Mouse (Mus musculus): Measurements from ENCODE around the gene Sec24d.

Sec24d gene

DNA sequence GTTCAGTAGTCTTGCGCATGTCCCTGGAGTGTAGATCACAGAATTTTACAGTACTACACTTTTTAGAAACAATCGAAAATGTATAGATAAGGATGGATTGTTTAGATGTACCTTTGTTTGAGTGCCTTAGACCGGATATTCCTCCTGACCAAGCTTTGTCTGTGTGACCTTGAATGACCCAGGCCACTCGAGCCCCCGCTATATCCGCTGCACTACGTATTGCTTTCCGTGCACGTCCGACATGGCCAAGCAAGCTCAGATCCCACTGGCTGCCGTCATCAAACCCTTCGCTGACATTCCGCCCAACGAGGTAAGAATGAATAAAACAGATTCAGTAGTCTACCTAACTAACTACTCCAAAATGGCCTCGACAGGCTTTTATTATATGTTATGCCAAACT, 38.4 kb downstream of the Sec24d start:
- WGBS, result 94% methylated on average over 15 of the region's 15 CpGs

DNA sequence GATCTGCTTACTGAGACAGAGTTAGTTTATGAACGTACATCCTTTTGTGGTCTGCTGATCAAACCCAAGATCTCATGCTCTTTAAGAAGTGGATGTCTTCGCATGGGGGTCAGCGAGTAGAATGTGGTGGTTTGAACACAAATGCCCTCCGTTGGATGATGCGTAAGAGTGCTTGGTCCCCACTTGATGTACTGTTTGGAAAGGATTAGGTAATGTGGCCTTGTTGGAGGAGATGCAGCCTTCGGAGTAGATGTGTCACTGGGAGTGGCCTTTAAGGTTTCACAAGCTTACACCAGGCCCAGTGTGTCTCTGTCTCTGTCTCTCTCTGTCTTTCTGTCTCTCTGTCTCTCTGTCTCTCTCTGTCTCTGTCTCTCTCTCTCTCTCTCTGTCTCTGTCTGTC, 40.2 kb downstream of the Sec24d start:
- WGBS, result 98% methylated on average over 6 of the region's 6 CpGs

DNA sequence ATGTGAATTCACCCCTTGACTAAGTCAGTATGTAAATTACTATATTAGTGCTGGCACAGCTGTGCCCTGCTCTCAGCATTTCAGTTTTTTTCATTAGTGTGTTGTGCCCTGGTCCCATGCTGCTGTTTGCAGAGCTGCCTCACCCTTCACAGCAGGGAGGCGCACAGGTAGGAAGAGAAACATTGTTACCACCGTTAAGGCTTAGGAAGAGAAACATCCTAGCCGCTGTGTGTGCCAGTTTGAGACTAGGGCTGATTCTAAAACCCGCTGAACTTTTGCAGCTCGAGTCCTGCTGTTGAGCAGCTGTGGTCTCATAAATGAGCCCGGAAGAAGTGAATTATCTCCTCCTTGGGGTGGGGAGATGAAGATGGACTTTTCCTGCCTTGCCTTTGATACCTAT, 41.9 kb downstream of the Sec24d start:
- 82% methylated on average over 6 of the region's 6 CpGs for WGBS

DNA sequence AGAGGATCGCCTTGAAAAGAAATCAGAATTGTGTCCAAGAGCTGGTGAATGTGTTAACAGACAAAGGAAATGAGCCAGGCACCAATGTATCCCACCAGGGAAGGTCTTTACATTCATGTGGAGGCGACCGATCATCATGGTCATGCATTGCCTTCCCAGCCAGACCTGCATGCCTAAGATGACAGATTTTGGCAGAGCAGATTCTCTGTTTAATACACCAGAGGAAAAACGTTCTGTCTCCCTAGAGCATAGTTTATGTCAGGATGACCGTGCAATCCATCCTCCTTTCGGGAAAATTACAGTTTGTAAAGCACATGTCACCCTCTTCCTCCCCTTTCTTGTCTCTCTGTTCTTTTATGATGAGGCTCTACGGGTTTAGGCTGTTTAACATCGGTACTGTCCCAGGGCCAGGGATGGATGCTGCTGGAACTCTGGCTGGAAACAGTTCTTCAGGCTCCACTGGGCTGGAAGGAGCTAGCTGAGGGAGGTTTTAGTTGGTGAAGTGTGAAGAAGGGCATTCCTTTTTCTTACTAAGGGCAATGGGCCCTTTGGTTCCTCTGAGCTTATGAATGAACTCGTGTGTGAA, 45.3 kb downstream of the Sec24d start:
- WGBS, result 89% methylated on average over 9 of the region's 9 CpGs

DNA sequence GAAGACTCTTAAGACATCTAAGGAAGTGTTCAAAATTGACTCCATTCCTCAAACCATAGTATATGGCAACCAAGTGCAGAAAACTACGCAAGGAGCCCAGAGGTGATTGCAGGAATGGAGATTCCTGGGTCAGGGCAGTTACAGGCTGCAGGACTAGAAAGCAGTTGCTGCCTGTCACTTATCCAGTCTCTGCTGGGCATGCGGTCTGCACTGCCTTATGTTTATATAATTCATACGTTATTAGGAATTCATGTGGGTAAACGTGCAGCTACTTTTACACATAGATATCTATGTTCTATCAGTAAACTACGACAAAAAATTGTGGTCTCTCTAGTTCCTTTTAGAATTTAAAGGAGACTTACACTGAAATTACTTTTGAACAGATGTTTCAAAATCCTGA, 46.2 kb downstream of the Sec24d start:
- WGBS, result 81% methylated on average over 5 of the region's 5 CpGs

DNA sequence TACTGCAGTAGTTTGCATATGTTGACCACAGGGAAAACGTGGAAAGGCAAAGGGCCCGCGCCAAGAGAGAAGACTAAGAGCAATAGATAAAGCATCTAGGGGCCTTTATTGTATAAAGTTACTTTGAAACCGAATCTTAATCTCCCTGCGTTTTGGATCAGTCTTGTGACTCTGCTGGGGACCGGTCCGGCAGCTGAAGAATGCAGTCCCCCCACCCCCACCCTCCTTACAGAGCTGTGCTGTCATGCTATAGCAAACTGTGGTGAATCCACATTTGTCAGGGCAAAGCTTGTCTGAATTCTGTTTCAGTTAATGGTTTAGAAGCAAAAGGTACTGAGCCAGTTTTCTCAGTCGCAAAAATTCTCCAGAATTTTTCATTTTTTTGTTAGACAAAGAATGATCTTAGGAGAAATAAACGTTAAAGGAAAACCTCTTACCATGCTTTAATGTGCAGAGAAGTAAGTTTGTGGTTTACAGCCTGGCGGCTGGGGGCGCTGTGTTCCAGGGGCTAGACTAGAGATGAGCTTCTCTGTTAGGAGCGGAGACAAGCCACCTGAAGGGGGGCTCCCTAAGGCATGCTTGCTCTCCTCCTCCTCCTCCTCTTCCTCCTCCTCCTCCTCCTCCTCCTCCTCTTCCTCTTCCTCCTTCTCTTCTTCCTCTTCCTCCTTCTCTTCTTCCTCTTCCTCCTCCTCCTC, 46.8 kb downstream of the Sec24d start:
- WGBS, result 64% methylated on average over 12 of the region's 12 CpGs

DNA sequence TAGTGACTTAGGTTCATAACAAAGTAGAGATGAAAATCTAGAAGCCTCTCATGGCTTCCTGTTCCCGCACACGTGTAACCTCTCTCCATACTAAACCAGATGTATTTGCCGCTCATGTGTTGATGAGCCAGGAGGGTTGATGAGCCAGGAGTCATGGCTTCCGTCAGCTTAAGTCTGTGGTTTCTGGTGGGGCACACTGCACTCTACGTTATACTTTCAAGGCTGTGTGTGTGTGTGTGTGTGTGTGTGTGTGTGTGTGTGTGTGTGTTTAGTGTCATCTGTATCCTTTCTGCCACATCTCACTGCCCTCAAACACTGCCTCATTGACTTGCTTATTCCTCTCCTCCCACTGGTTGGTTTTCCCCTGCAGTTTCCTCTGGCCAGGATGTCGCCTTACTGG, 48.8 kb downstream of the Sec24d start:
- 82% methylated on average over 6 of the region's 6 CpGs for WGBS

DNA sequence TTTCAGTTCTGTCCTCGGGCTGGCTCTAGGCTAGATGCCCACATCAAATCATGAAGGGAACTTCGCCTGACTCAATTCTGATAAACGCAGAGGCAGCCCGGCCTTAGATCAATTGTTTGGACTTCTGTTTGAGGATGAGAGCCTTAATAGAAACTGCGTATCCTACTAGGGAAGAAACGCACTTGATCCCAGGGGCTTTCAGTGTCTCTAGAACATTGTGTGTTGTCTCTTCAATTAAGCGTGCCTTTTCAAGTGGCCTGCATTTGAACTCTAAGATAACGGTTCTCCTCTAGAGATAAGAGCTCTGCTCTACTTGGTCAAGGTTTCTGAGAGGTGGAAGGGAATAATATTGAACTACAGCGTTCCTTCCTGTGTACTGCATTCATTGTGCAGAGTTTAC, 49.8 kb downstream of the Sec24d start:
- WGBS, result 92% methylated on average over 9 of the region's 9 CpGs

DNA sequence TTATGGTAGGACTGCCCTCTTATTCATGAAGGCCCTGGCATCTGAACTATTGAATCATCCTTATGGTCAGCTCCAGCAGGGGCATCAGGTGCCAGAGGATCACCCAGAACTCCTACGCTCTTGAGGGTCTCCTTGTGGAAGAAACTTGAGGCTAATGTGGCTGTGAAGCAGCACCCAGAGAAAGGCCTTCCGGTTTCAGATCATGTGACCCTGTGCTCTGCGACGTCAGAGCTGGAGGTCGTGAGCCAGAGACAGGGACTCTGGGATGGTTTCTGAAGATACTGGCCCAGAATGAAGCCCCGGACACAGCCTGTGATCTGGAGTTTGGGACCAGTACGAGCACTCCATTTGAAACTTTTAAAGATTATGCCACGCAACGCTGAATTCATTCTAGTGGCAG, 53.1 kb downstream of the Sec24d start:
- 84% methylated on average over 9 of the region's 9 CpGs for WGBS

DNA sequence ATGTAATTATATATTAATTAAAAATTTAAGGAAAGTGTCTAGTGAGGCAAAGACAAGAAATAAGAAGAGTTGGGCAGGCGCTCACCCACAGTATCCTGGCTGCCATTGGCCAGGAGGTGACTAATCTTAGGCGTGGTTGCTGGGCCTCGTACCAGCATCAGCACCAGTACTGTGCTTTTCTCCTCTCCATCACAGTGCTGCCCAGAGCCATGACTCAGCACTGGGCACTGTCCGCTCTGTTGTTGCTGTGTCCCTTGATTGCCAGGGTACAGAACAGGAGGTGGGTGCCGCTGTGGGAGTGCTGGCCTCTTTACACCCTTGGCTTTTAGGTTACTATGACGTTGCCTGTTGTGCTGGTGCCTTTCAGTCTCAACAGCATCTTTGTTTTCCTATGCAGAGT, 54.4 kb downstream of the Sec24d start:
- WGBS, result 68% methylated on average over 6 of the region's 6 CpGs

DNA sequence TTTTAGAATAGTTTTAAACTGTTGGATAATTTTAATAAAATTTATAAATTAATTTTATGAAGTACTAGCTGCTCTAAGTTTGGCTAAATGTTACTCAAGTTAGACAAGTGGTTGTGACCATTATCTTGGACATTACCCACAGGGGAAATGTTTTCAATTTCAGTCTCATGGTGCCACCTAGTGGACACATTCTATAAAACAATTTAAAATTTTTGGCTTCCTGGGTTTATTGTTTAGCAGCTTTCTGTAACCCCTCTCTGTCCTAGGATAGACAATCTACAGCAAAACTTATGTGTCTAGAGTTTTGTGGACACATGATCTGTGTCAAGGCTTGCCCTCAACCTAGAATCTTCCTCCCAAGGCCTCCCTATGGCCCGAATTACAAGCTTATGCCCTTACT, 54.9 kb downstream of the Sec24d start:
- 71% methylated on average over 1 of the region's 1 CpGs for WGBS

DNA sequence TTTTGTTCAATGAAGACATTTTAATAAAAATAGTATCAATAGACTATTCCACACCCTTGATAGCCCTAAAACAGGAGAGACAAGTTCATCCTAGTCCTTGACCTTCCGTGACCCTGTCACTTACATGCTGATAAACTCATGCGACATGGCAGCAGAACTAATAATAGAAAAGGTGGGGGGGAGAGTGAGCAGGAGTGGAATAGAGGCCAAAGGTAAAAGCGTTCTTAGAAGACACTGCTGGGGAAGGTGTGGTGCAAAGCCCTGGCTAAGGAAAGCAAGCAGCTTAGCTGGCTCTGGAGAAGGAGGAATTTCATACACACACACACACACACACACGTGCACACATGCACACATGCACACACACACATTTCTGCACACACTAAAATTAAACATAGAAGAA, 57.1 kb downstream of the Sec24d start:
- WGBS, result 76% methylated on average over 4 of the region's 4 CpGs

DNA sequence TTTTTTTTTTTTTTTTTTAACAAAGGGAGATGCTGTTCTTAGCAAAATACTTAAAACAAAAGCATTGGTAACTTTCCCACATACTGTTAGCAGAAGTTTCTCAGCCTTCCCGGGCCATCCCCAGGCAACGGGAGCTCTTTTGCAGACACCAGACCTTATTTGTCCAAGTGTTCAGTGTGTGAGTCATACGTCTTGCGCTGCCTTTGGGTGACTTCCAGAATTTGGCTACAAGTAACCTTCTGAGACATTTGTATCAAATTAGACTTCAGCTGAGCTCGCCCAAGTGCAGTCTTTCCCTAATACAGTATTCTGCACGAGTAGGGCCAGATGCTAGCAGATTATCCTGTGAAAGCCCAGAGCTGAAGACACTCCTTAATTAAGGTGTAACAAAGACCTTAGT, 62.0 kb downstream of the Sec24d start:
- 37% methylated on average over 6 of the region's 6 CpGs for WGBS

DNA sequence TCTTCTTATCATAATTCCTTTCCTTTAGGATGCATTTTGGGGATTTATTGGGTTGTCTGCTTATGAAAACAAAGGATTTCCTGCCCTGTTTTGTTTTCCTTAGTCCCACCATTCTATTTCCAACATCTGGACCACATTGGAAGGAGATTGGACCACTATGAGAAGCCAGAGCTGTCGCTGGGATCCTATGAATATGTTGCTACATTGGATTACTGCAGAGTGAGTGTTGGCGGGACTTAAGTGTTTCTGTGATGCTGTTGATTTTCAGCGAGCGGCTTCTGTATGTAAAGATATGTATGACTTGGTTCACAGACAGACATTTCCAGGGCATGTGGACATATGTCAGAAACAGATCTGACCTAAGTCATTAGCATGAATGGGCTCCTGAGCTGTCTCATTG, 63.0 kb downstream of the Sec24d start:
- WGBS, result 89% methylated on average over 4 of the region's 4 CpGs

DNA sequence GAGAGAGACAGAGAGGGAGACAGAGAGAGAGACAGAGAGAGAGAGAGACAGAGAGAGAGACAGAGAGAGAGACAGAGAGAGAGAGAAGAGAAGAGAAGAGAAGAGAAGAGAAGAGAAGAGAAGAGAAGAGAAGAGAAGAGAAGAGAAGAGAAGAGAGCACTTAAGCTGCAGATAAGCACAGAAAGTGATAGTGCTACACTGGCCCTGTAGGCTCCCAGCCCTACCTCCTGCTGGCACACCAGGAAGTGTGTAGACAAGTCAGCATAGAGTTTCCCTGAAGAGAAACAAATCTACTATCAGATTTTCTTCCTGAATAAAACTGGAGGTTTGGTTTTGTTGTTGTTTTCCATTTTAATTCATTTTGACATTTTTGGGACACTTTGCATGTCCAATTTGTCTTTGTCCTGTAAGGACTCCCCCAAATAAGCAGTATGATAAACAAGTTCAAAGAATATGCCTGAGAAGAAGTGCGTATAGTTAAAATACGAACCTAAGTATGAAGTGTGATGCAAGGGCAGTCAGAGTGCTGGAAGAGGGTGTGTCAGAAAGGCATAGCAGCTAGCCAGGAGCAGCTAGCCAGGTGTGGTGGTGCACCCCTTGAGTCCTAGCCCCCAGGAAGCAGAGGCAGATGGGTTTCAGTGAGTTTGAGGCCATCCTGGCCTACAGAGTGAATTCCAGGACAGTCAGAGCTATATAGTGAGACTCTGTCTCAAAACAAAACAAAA, 65.2 kb downstream of the Sec24d start:
- 91% methylated on average over 2 of the region's 2 CpGs for WGBS

DNA sequence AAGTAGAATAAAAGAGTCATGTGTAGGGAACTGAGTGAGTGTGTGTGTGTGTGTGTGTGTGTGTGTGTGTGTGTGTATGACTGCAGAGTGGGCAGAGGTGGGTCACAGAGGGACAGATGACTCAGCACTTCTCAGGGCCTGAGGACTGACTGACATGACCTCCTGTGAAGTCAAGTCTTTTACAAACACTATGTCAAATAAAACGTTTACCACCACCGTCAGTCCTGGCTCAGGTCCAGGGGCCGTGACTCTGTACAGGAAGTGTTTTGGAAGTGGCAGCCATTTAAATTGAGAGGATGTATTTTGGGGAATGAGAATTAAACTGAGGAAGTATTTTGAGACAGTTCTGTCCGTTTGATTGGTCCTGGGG, 65.8 kb downstream of the Sec24d start:
- 47% methylated on average over 4 of the region's 4 CpGs for WGBS

DNA sequence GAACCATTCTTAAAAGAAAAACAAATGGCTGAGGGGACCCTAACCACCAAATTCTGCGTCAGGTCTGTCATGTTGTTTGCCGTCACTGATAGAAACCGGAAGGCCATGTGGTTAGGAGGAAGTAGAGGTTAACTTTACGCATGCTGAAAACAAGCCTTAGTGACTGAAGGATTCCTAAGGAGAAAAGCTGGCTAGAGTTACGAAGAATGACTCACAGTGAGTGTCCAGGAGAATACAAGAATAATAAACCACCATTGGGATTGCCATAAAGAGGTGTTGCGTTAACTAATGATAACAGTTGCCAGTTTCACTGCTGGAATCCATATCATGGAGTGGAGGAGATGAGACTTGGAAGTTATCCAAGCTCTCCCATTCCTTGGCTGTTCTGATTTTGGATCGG, 67.7 kb downstream of the Sec24d start:
- 65% methylated on average over 7 of the region's 7 CpGs for WGBS

DNA sequence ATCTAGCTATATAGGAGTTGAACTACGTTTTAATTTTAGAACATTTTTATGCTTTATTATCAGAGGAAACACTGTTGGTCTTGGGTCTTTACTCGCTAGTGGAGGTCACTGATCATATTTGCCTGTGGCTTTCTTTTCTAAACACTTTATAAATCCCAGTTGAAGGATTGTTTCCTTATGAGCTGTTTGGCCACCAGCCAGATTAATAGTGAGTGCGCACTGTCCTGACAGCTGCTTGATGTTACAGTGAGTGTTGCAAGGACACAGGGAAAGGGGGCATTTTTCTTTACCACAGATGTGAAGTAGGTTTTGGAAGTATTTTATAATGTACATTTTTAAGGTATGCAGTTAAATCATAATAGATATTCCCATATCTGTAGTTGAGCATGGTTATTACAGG, 68.2 kb downstream of the Sec24d start:
- WGBS, result 70% methylated on average over 3 of the region's 3 CpGs

DNA sequence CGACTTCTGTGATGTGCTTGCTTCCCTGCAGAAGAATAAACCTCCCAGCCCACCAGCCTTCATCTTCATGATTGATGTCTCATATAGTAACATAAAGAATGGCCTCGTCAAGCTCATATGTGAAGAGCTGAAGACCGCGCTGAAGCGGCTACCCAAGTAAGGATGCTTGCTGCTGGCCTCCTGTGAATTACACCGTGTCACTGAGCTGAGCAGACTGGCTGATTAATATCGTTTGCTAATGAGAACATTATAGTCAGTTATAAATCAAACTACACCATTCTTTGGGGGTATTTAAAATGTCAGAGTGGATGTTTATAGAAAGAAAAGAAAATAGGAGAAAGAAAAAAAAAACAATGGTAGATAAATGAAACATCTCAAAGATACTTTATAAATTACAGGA, 69.2 kb downstream of the Sec24d start:
- 92% methylated on average over 7 of the region's 7 CpGs for WGBS

DNA sequence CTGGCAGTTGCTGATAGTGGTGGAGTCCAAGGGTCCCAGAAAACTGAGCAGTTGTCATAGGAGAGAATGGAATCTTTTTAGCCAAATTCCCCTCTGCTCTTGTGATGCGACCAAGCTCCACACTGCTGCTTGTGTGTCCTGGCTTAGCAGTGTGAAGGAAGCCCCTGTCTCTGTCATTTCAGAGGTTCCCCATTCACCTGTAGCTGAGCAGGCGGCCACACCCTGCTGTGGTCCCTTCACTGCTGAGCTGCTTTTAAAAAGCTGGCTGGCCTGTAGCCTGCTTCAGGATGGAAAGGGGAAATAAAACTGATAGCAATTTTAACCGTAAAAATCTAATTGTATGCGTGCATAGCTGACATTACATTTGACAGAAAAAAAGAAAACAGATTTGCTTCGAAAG, 69.7 kb downstream of the Sec24d start:
- 91% methylated on average over 5 of the region's 5 CpGs for WGBS

DNA sequence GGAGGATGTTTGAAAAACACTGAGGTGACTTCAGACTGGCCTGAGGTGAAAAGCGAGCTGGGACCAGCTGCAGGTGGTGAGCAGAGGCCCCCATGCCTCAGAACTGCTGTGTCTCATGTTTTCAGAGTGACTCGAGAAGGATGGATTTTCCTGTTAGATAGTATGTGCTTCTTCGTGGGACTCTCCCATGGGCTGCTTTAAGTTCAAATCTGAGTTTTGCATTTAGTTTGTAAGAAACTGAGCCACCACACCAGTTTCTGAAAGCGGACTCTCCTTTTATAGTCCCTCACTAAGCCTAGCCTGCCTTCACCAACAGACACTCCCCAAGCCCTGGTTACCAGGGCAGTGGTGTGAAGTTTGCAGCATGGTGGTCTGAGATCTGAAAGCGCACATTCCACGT, 70.6 kb downstream of the Sec24d start:
- WGBS, result 91% methylated on average over 6 of the region's 6 CpGs

DNA sequence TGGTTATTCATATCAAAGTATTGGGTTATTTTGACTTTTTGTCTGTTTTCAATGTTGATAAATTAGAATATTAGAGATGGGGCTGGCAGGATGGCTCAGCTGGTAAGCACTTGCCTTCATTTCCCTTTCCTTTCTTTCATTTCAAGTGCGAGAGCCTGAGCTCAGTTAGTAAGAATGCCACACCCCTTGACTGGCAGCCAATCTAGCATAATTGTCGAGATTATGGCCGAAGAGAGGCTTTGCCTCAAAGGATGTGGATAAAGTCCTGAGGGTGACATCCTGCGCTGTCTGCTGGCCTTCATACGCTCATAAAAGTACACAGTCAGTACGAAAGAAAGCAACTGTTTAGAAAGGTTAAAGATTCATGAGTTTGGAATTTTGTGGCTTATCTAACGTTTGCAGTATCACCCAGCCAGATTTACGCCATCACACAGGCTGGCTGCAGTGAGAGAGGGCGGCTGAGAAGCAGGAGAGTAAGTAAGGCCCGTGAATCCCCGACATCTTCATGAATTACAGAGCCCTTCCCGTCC, 71.5 kb downstream of the Sec24d start:
- WGBS, result 81% methylated on average over 12 of the region's 12 CpGs

DNA sequence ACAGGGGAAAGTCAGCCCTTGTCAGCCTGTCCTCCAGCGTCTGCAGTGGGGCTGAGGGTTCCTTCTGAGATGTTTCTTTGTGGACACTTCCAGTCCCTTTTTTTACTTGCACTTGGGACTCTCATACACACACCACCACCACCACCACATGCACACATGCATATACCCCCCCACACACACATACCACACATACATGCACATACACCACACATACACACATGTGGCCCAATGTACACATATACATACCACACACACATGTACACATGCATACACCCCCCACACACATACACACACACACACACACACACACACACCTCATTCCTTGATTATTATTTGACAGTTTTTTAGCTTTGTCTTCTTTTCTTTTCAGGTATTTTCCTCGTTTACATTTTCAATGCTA, 73.8 kb downstream of the Sec24d start:
- WGBS, result 88% methylated on average over 2 of the region's 2 CpGs

All from cerebral cortex, adult 2 months (tissue).